Mouse (Mus musculus): Measurements from ENCODE around the gene Gngt2. TPM values are rescaled to one million over a fixed set of nuclear protein-coding genes. Genes with fewer than 3 reads are reported as not detected.

The Gngt2 gene
- polyA plus RNA-seq, 1 experiment from 2014 or later = 13.7 TPM

DNA sequence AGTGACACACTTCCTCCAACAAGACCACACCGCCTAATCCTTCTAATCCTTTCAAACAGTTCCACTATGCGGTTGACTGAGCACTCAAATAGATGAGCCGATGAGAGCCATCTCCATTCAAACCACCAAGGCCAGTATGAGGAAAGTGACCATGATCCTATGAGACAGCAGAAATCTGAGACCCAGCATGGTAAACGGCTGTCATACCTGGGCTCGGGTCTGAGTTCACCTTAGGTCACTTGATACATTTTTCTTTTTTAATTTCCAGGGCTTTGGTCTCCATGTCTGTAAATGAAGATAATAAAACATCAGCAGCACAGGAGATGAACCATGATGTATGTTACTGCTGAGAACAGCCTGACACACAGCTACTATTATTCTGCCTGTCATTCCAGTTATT, 29.1 kb upstream of the Gngt2 start:
- Histone ChIP-seq H3K27ac (ENCODE audit: low read length) (no peak overlapping the region), H3K36me3 (ENCODE audit: control insufficient read depth, insufficient read depth, low read length) (no peaks in the 10 kb centered on the region), H3K27me3 (ENCODE audit: control insufficient read depth, insufficient read depth, low read length) (no peaks in the 10 kb centered on the region), H3K4me3 (ENCODE audit: low read depth, low read length) (no peak overlapping the region), H3K4me1 (ENCODE audit: control insufficient read depth, insufficient read depth, low read length) (no peaks in the 10 kb centered on the region), H3K9me3 (ENCODE audit: control insufficient read depth, low read depth, low read length) (no peaks in the 10 kb centered on the region; the same call in 1 of the 2 replicates), H3K4me2 (replicated peaks; ENCODE audit: low read depth, low read length) (no peak overlapping the region), H3K9ac (replicated peaks; ENCODE audit: low read depth, low read length) (no peak overlapping the region)
- 92% methylated on average over 5 of the region's 5 CpGs for WGBS
- no peak for ATAC-seq (ENCODE audit: insufficient number of reproducible peaks, insufficient read depth, low FRiP score, low read depth)

DNA sequence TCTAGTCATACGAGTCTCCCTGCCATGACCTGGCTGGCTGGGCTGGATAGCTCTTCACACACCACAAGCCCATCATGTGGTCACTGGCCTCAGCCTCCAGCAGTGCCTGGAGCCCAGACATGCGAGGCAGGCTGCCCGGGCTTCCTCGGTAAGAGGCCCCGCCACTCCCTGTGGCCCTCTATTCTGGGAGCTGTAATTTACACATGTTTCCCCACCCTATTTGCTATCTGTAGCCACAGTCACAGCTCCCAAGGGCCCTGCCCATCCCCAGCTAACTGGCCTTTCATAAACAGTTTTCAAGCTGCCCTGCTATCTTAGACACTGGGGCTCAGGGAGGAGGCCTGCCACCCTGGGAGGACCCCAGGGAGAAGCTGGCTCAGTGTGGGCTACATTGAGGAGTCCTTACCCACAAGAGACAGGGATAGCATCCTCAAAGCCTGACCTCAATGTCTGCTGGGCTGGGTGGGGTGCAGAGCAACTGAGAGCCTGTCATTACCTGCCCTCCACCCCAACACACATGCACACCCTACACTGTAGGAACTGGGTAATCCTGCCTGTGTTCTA, 28.5 kb upstream of the Gngt2 start:
- Histone ChIP-seq H3K27ac (ENCODE audit: low read length) (no peak overlapping the region), H3K4me2 (replicated peaks; ENCODE audit: low read depth, low read length) (no peak overlapping the region), H3K36me3 (ENCODE audit: control insufficient read depth, insufficient read depth, low read length) (no peaks in the 10 kb centered on the region), H3K27me3 (ENCODE audit: control insufficient read depth, insufficient read depth, low read length) (no peaks in the 10 kb centered on the region), H3K9ac (replicated peaks; ENCODE audit: low read depth, low read length) (no peak overlapping the region), H3K9me3 (ENCODE audit: control insufficient read depth, low read depth, low read length) (no peaks in the 10 kb centered on the region; the same call in 1 of the 2 replicates), H3K4me1 (ENCODE audit: control insufficient read depth, insufficient read depth, low read length) (no peaks in the 10 kb centered on the region), H3K4me3 (ENCODE audit: low read depth, low read length) (no peak overlapping the region)
- WGBS = 61% methylated on average over 5 of the region's 5 CpGs
- peak; percentile 82; the same call in 1 of the 2 replicates for ATAC-seq (ENCODE audit: insufficient number of reproducible peaks, insufficient read depth, low FRiP score, low read depth)

DNA sequence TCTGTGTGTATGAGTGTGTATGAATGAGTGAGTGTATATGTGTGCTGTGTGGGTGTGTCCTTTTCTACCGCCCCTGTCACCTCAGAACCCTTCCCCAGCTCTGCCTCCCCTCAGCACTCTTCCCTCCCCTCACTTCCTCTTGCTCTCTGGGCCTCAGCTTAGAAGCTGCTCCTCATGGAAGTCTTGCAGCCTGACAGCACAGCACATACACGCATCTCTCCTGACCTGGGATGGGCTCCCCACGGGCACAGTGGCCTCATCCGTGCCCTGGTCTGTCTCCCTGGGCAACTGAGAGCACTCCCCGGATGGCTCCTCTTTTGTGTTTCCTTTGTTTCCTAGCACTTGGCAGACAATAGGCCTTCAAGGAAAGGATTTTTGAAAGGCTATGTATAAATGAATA, 27.4 kb upstream of the Gngt2 start:
- 54% methylated on average over 5 of the region's 5 CpGs for whole genome bisulfite sequencing
- no peak for ATAC-seq (ENCODE audit: insufficient number of reproducible peaks, insufficient read depth, low FRiP score, low read depth)
- Histone ChIP-seq H3K27me3 (ENCODE audit: control insufficient read depth, insufficient read depth, low read length) (no peaks in the 10 kb centered on the region), H3K27ac (ENCODE audit: low read length) (no peak overlapping the region), H3K9me3 (ENCODE audit: control insufficient read depth, low read depth, low read length) (no peaks in the 10 kb centered on the region; the same call in 1 of the 2 replicates), H3K4me3 (ENCODE audit: low read depth, low read length) (no peak overlapping the region), H3K36me3 (ENCODE audit: control insufficient read depth, insufficient read depth, low read length) (no peaks in the 10 kb centered on the region), H3K4me1 (ENCODE audit: control insufficient read depth, insufficient read depth, low read length) (no peaks in the 10 kb centered on the region), H3K4me2 (replicated peaks; ENCODE audit: low read depth, low read length) (no peak overlapping the region), H3K9ac (replicated peaks; ENCODE audit: low read depth, low read length) (no peak overlapping the region)

DNA sequence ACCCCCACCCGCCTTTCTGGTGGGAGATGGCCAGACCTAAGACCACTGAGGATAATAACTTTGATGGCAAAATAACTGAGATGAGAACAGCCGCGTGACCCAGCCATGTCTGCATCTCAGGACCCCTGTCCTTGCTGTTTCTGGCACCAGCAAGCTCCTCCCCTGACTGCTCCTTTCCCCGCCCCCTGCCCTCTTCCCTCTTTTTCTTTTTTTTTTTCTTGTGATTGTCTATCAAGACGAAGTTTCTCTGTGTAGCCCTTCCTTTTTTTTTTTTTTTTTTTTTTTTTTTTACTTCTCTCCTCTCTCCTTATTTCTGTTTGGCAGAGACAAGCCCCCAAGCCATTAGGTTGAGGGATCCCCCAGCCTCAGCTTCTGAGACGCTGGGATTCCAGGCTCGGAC, 26.2 kb upstream of the Gngt2 start:
- Histone ChIP-seq H3K4me3 (ENCODE audit: low read depth, low read length) (no peak overlapping the region), H3K4me2 (replicated peaks; ENCODE audit: low read depth, low read length) (no peak overlapping the region), H3K27ac (ENCODE audit: low read length) (no peak overlapping the region)

DNA sequence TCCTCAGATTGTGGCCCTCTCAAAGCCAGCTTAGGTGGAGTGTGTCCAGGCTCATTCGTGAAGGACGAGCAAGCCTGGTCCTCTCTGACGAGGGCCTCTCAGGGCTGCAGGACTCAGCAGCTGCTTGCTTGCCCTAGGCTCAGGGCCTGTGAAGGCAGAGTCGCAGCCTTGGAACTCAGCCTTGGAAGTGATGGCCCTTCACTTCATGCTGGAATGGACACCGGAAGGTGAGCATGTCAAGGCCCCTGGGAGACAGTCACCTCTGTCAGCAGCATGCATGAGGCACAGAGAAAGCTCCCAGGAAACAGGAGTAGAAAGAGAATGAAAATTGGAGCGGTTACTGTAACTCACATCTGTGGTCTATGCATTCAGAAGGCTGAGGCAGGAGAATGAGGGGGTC, 25.3 kb upstream of the Gngt2 start:
- no peak for ATAC-seq (ENCODE audit: insufficient number of reproducible peaks, insufficient read depth, low FRiP score, low read depth)
- Histone ChIP-seq H3K4me2 (replicated peaks; ENCODE audit: low read depth, low read length) (no peak overlapping the region), H3K27me3 (ENCODE audit: control insufficient read depth, insufficient read depth, low read length) (no peaks in the 10 kb centered on the region), H3K9me3 (ENCODE audit: control insufficient read depth, low read depth, low read length) (no peaks in the 10 kb centered on the region; the same call in 1 of the 2 replicates), H3K4me1 (ENCODE audit: control insufficient read depth, insufficient read depth, low read length) (no peaks in the 10 kb centered on the region), H3K27ac (ENCODE audit: low read length) (no peak overlapping the region), H3K4me3 (ENCODE audit: low read depth, low read length) (no peak overlapping the region), H3K36me3 (ENCODE audit: control insufficient read depth, insufficient read depth, low read length) (no peaks in the 10 kb centered on the region), H3K9ac (replicated peaks; ENCODE audit: low read depth, low read length) (no peak overlapping the region)
- 85% methylated on average over 6 of the region's 6 CpGs for WGBS

More for the DNA sequence above, 26.2 kb upstream of the Gngt2 start:
- no peaks in the 10 kb centered on the region for H3K27me3 ChIP-seq (ENCODE audit: control insufficient read depth, insufficient read depth, low read length)
- H3K36me3 ChIP-seq (ENCODE audit: control insufficient read depth, insufficient read depth, low read length) = no peaks in the 10 kb centered on the region
- no peak for ATAC-seq (ENCODE audit: insufficient number of reproducible peaks, insufficient read depth, low FRiP score, low read depth)
- 54% methylated on average over 7 of the region's 7 CpGs for WGBS
- no peak overlapping the region for H3K9ac ChIP-seq (replicated peaks; ENCODE audit: low read depth, low read length)
- H3K4me1 ChIP-seq (ENCODE audit: control insufficient read depth, insufficient read depth, low read length) = no peaks in the 10 kb centered on the region
- H3K9me3 ChIP-seq (ENCODE audit: control insufficient read depth, low read depth, low read length) = no peaks in the 10 kb centered on the region; the same call in 1 of the 2 replicates

DNA sequence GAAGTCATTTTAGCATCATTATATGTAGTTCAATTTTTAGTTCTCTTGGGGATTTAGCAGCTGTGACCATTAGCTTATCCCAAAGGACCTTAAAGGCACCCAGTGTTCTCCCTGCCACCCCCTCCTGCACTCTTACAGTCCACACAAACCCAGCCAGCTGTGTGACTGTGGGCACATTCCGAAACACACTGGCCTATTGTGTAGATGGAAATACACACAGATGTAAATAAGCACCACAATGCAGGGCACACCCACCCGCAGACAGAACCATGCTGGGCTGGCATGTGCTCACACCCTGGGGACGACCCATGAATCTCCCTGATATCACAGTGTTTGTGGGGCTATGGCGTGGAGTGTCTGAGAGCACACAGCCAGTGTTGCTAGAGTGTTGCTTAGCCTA, 24.8 kb upstream of the Gngt2 start:
- Histone ChIP-seq H3K27ac (ENCODE audit: low read length) (no peak overlapping the region), H3K4me1 (ENCODE audit: control insufficient read depth, insufficient read depth, low read length) (no peaks in the 10 kb centered on the region), H3K36me3 (ENCODE audit: control insufficient read depth, insufficient read depth, low read length) (no peaks in the 10 kb centered on the region), H3K4me3 (ENCODE audit: low read depth, low read length) (no peak overlapping the region), H3K4me2 (replicated peaks; ENCODE audit: low read depth, low read length) (no peak overlapping the region), H3K27me3 (ENCODE audit: control insufficient read depth, insufficient read depth, low read length) (no peaks in the 10 kb centered on the region), H3K9me3 (ENCODE audit: control insufficient read depth, low read depth, low read length) (no peaks in the 10 kb centered on the region; the same call in 1 of the 2 replicates), H3K9ac (replicated peaks; ENCODE audit: low read depth, low read length) (no peak overlapping the region)
- ATAC-seq (ENCODE audit: insufficient number of reproducible peaks, insufficient read depth, low FRiP score, low read depth) = no peak
- WGBS = 73% methylated on average over 4 of the region's 4 CpGs

DNA sequence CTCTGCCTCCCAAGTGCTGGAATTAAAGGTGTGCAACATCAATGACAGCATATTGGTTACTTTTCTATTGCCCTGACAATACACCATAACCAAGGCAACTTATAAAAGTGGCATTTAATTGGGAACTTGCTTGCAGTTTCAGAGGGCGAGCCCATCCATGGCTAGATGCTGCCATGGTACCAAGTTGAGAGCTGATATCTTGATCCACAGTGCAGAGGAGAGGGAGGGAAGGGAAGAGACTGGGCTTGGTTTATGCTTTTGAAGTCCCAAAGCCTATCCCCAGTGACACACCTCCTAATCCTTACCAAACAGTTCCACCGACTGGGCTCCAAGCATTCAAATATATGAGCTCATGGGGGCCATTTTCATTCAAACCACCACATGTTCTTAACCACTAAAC, 22.9 kb upstream of the Gngt2 start:
- H3K4me3 ChIP-seq (ENCODE audit: low read depth, low read length) = no peak overlapping the region
- no peak for ATAC-seq (ENCODE audit: insufficient number of reproducible peaks, insufficient read depth, low FRiP score, low read depth)
- H3K4me2 ChIP-seq (replicated peaks; ENCODE audit: low read depth, low read length) = no peak overlapping the region
- no peaks in the 10 kb centered on the region for H3K9me3 ChIP-seq (ENCODE audit: control insufficient read depth, low read depth, low read length)
- 89% methylated on average over 2 of the region's 2 CpGs for WGBS
- no peaks in the 10 kb centered on the region for H3K27me3 ChIP-seq (ENCODE audit: control insufficient read depth, insufficient read depth, low read length)
- H3K36me3 ChIP-seq (ENCODE audit: control insufficient read depth, insufficient read depth, low read length) = no peaks in the 10 kb centered on the region
- H3K9ac ChIP-seq (replicated peaks; ENCODE audit: low read depth, low read length) = no peak overlapping the region
- no peaks in the 10 kb centered on the region for H3K4me1 ChIP-seq (ENCODE audit: control insufficient read depth, insufficient read depth, low read length)
- H3K27ac ChIP-seq (ENCODE audit: low read length) = no peak overlapping the region

DNA sequence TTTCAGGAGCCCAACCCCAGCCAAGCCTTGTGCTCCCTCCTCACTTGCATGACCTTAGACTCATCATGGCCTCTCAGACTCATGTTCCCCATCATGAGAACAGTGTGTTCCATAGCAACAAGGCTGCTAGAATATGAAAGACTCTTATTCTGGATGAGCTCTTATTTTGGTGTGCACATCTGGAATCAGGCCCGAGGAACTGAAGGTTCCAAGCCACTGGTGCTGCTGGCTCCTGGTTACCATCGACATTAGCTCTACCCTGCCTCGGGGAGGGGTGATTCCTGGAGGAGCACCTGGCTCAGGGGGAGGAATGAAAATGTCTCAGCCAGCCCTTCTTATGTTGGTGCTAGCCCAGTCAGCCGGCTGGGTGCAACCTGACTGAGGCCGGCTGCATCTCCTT, 22.2 kb upstream of the Gngt2 start:
- Histone ChIP-seq H3K27me3 (ENCODE audit: control insufficient read depth, insufficient read depth, low read length) (no peaks in the 10 kb centered on the region), H3K4me2 (replicated peaks; ENCODE audit: low read depth, low read length) (no peak overlapping the region), H3K9ac (replicated peaks; ENCODE audit: low read depth, low read length) (no peak overlapping the region), H3K9me3 (ENCODE audit: control insufficient read depth, low read depth, low read length) (no peaks in the 10 kb centered on the region), H3K4me1 (ENCODE audit: control insufficient read depth, insufficient read depth, low read length) (no peaks in the 10 kb centered on the region), H3K27ac (ENCODE audit: low read length) (no peak overlapping the region), H3K4me3 (ENCODE audit: low read depth, low read length) (no peak overlapping the region), H3K36me3 (ENCODE audit: control insufficient read depth, insufficient read depth, low read length) (no peaks in the 10 kb centered on the region)
- ATAC-seq (ENCODE audit: insufficient number of reproducible peaks, insufficient read depth, low FRiP score, low read depth) = no peak
- WGBS = 73% methylated on average over 5 of the region's 5 CpGs

DNA sequence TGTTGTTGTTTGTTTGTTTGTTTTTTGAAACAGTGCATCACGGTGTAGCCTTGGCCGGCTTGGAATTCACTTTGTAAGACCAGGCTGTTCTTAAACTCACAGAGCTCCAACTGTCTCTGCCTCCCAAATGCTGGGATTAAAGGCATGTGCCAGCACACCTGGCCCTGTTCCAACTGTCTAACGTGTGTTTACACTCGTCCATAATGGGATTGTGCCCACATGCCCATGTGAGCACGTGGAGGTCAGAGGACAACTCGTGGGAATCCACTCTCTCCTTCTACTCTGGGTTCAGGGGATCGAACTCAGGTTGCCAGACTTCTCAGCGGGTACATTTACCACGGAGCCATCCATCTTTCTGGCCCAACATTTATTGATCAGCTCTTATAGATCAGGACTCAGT, 21.6 kb upstream of the Gngt2 start:
- Histone ChIP-seq H3K27ac (ENCODE audit: low read length) (no peak overlapping the region), H3K27me3 (ENCODE audit: control insufficient read depth, insufficient read depth, low read length) (no peaks in the 10 kb centered on the region), H3K9ac (replicated peaks; ENCODE audit: low read depth, low read length) (no peak overlapping the region), H3K4me3 (ENCODE audit: low read depth, low read length) (no peak overlapping the region), H3K9me3 (ENCODE audit: control insufficient read depth, low read depth, low read length) (no peaks in the 10 kb centered on the region), H3K36me3 (ENCODE audit: control insufficient read depth, insufficient read depth, low read length) (no peaks in the 10 kb centered on the region), H3K4me1 (ENCODE audit: control insufficient read depth, insufficient read depth, low read length) (no peaks in the 10 kb centered on the region), H3K4me2 (replicated peaks; ENCODE audit: low read depth, low read length) (no peak overlapping the region)
- WGBS = 71% methylated on average over 9 of the region's 9 CpGs
- no peak for ATAC-seq (ENCODE audit: insufficient number of reproducible peaks, insufficient read depth, low FRiP score, low read depth)
